ENCODE assay signal across 25 mouse cellular contexts in genomic region chrX:72953464-72953863, GRCm38 (mm10). TPM values are rescaled to one million over a fixed set of nuclear protein-coding genes. Genes with fewer than 3 reads are reported as not detected.
DNase-seq lines count a peak whose midpoint lies in the region; ATAC-seq and TF ChIP-seq lines count a peak whose summit lies in the region.
"Had no signal": no experiment of that assay in that cellular context is flagged by ENCODE, and none has a peak within 500 bp of the region (broad histone marks: within the 10 kb centered on the region; RNA-seq: fewer than 3 reads in every experiment).

No protein-coding gene starts in this region.

- ATAC-seq in kidney, postnatal 0 days (replicated peaks; ENCODE audit: low FRiP score, low read depth) = peak; percentile 71
- no peak for ATAC-seq in activated CD4-positive, CD25-positive, alpha-beta regulatory T cell, adult 4 months
- ATAC-seq: CD4-positive, CD25-positive, alpha-beta regulatory T cell, adult 4 months; forebrain, embryonic 16.5 days; midbrain, embryonic 13.5 days had no signal

- H3K4me1 ChIP-seq in kidney, postnatal 0 days (replicated peaks; ENCODE audit: insufficient read depth, low read length) = no peaks in the 10 kb centered on the region
- H3K4me1 ChIP-seq: embryonic facial prominence, embryonic 10.5 days; forebrain, embryonic 10.5 days; heart, embryonic 10.5 days; midbrain, embryonic 13.5 days had no signal

- peak; percentile 2 to 6 for DNase-seq in adrenal gland, postnatal 36 days
- DNase-seq in adrenal gland, adult 2 months = no peak
- DNase-seq in kidney, adult 18-20 months = peak; percentile 40
- DNase-seq in kidney, postnatal 0 days (ENCODE audit: low spot score) = peak; percentile 1
- no peak for DNase-seq in left cerebral cortex, postnatal 10 days (ENCODE audit: extremely low spot score in 1 of 2, low spot score in 2 of 2)
- no peak for DNase-seq in thymus, postnatal 14 days
- DNase-seq: cerebellum, adult 11 months; cerebellum, adult 9-11 months; gastrocnemius, postnatal 10 days; heart, postnatal 4 days; lung, embryonic 14.5 days; thymus, postnatal 25 days had no signal

- no peak for TF ChIP-seq CTCF in kidney, postnatal 0 days (IDR thresholded peaks at IDR 0.05; ENCODE audit: low read depth)

- intact Hi-C loops in left cerebral cortex, postnatal 10 days (cut with DNase I) = no loop called here

- no peaks in the 10 kb centered on the region for H3K36me3 ChIP-seq in kidney, postnatal 0 days (ENCODE audit: insufficient read depth, low read length)

- H3K27ac ChIP-seq in kidney, postnatal 0 days = no peak overlapping the region
- H3K27ac ChIP-seq: embryonic facial prominence, embryonic 10.5 days; forebrain, embryonic 10.5 days; heart, embryonic 10.5 days; hindbrain, embryonic 14.5 days; midbrain, embryonic 13.5 days had no signal

- H3K4me3 ChIP-seq in kidney, postnatal 0 days (replicated peaks; ENCODE audit: low read depth, low read length) = no peak overlapping the region
- H3K4me3 ChIP-seq: embryonic facial prominence, embryonic 10.5 days; forebrain, embryonic 10.5 days; heart, embryonic 10.5 days; midbrain, embryonic 13.5 days had no signal

- no peaks in the 10 kb centered on the region for H3K27me3 ChIP-seq in kidney, postnatal 0 days (ENCODE audit: insufficient read depth, low read length)
- H3K27me3 ChIP-seq: midbrain, embryonic 13.5 days had no signal

- H3K4me2 ChIP-seq in kidney, postnatal 0 days (ENCODE audit: low read length) = no peak overlapping the region
- H3K4me2 ChIP-seq: hindbrain, embryonic 14.5 days; liver, embryonic 11.5 days; lung, embryonic 14.5 days; midbrain, embryonic 13.5 days had no signal

- H3K9ac ChIP-seq in kidney, postnatal 0 days (ENCODE audit: low read depth, low read length) = no peak overlapping the region
- H3K9ac ChIP-seq: hindbrain, embryonic 14.5 days; lung, embryonic 14.5 days; midbrain, embryonic 13.5 days had no signal

- 63% methylated on average over 4 of the region's 4 CpGs for WGBS in kidney, postnatal 0 days

- no peaks in the 10 kb centered on the region for H3K9me3 ChIP-seq in kidney, postnatal 0 days (replicated peaks; ENCODE audit: low read length)
- H3K9me3 ChIP-seq: embryonic facial prominence, embryonic 10.5 days; forebrain, embryonic 10.5 days; heart, embryonic 10.5 days; midbrain, embryonic 13.5 days had no signal

RNA-seq across cellular contexts. Expression of gene Zfp185, which starts 33.7 kb away (rescaled TPM):
- total RNA-seq in adrenal gland, postnatal 36 days (2021) = 1 to 10 TPM; 3.4 TPM
- 1 to 10 TPM; 2.4 to 3.6 TPM for total RNA-seq in adrenal gland, adult 2 months (2021)
- 2.4 and 2.5 TPM in 2 replicates for polyA plus RNA-seq in adrenal gland, adult 2 months (2012; rRNA removed)
- 8.2 and 8.7 TPM in 2 replicates for polyA plus RNA-seq in kidney, postnatal 0 days (2015; fragmentation: Nextera tagmentation; extraction: Ambion mirVana)
- 1 to 10 TPM in 1 of 2 experiments, under 1 TPM in 1; 0.90 to 1.0 TPM for total RNA-seq in left cerebral cortex, postnatal 10 days (2021)
- polyA plus RNA-seq in activated CD4-positive, CD25-positive, alpha-beta regulatory T cell, adult 4 months (2017; shearing (Covaris generic)) = not detected
- total RNA-seq: common myeloid progenitor, adult 5-6 weeks; granulocyte monocyte progenitor cell, adult 5-6 weeks; megakaryocyte, adult 5-6 weeks; monocyte, adult 5-6 weeks had no signal
- polyA plus RNA-seq: CD4-positive, CD25-positive, alpha-beta regulatory T cell, adult 4 months had no signal

RNA-seq across cellular contexts. Expression of gene Nsdhl, which starts 35.1 kb away (rescaled TPM):
- 10 to 100 TPM; 48.7 to 50.8 TPM for total RNA-seq in adrenal gland, postnatal 36 days (2021)
- 10 to 100 TPM; 35.5 to 69.9 TPM for total RNA-seq in adrenal gland, adult 2 months (2021)
- 10.7 and 18.0 TPM in 2 replicates for polyA plus RNA-seq in adrenal gland, adult 2 months (2012; rRNA removed)
- 32.3 and 33.7 TPM in 2 replicates for polyA plus RNA-seq in kidney, postnatal 0 days (2015; fragmentation: Nextera tagmentation; extraction: Ambion mirVana)
- total RNA-seq in left cerebral cortex, postnatal 10 days (2021) = 10 to 100 TPM; 47.7 to 52.7 TPM
- polyA plus RNA-seq in activated CD4-positive, CD25-positive, alpha-beta regulatory T cell, adult 4 months (2017; shearing (Covaris generic)) = 10 to 100 TPM; 27.5 to 29.3 TPM

RNA-seq across cellular contexts. Expression of gene Cetn2, which starts 35.3 kb away (rescaled TPM):
- total RNA-seq in adrenal gland, postnatal 36 days (2021) = 10 to 100 TPM; 48.7 to 49.5 TPM
- total RNA-seq in adrenal gland, adult 2 months (2021) = 10 to 100 TPM; 44.1 to 53.6 TPM
- polyA plus RNA-seq in adrenal gland, adult 2 months (2012; rRNA removed) = 1.6 and 2.1 TPM in 2 replicates
- 121 and 125 TPM in 2 replicates for polyA plus RNA-seq in kidney, postnatal 0 days (2015; fragmentation: Nextera tagmentation; extraction: Ambion mirVana)
- 10 to 100 TPM; 54.1 to 55.2 TPM for total RNA-seq in left cerebral cortex, postnatal 10 days (2021)
- polyA plus RNA-seq in activated CD4-positive, CD25-positive, alpha-beta regulatory T cell, adult 4 months (2017; shearing (Covaris generic)) = 100 to 1,000 TPM; 159 to 160 TPM

Comparison
In these comparisons a context has a peak if more than half of its experiments do, and no peak if none do; other contexts are left out.
1. DNase-seq: peak in adrenal gland, postnatal 36 days (2 of 2), kidney, adult 18-20 months (single experiment) and kidney, postnatal 0 days (single experiment); none in adrenal gland, adult 2 months (single experiment), left cerebral cortex, postnatal 10 days (0 of 2) and thymus, postnatal 14 days (single experiment).